Mouse (Mus musculus) ES-CJ7 (cell line): Measurements from ENCODE around the gene Pram1.

Experiments
- DNase-seq: peaks from one replicate; pipeline ENCODE4 v3.0.0; 2011; ENCODE audit warnings: low read depth, low spot score

Pram1 gene

GRCm38 (mm10) chr17:33669681-33670080 is 31.8 kb downstream of the Pram1 start:
- DNase-seq: no peak

- no peak for DNase-seq
Measured at GRCm38 (mm10) chr17:33673837-33674236, 36.0 kb downstream of the Pram1 start.

GRCm38 (mm10) chr17:33675452-33675851 is 37.6 kb downstream of the Pram1 start:
- DNase-seq: no peak

GRCm38 (mm10) chr17:33676086-33676485 is 38.2 kb downstream of the Pram1 start:
- DNase-seq: no peak

GRCm38 (mm10) chr17:33678771-33679170 is 40.9 kb downstream of the Pram1 start:
- DNase-seq: no peak

- DNase-seq: no peak
Measured at GRCm38 (mm10) chr17:33681767-33682166, 43.9 kb downstream of the Pram1 start.

GRCm38 (mm10) chr17:33684671-33685231 is 46.9 kb downstream of the Pram1 start:
- DNase-seq: peak; percentile 76

GRCm38 (mm10) chr17:33685249-33685653 is 47.4 kb downstream of the Pram1 start:
- DNase-seq: peak; percentile 98

GRCm38 (mm10) chr17:33686760-33687159 is 48.9 kb downstream of the Pram1 start, which contains the start of gene Hnrnpm:
TSS of gene Hnrnpm (minus strand) at chr17:33686860.
- no peak for DNase-seq
